Mouse (Mus musculus) pancreas, adult 10 weeks (tissue): ENCODE data around the gene Lyl1. TPM values are rescaled to one million over a fixed set of nuclear protein-coding genes. Genes with fewer than 3 reads are reported as not detected.

ENCODE experiments used
- polyA plus RNA-seq: library from polyadenylated mRNA; stranded (reverse); fragments of 350-450 nt; fragmentation: Illumina TruSeq; extraction: RNeasy Lipid Tissue Mini Kit (QIAGEN cat#74804); gene quantifications from one replicate; pipeline ENCODE4 v1.2.3, GENCODE M21; 2015; ENCODE audit warnings: low read depth, low replicate concordance; ENCODE audit not compliant: insufficient read depth

Lyl1 gene
- 2.6 TPM for polyA plus RNA-seq

GRCm38 (mm10) chr8:84700941-84701911 lies at the start of gene Lyl1:
Lyl1 (plus strand) TSS chr8:84701457.

GRCm38 (mm10) chr8:84662581-84663065 lies 38.6 kb upstream of the Lyl1 start, which contains the start of gene Ier2:
Ier2 (minus strand) TSS chr8:84662852.

GRCm38 (mm10) chr8:84686191-84687002 lies 14.9 kb upstream of the Lyl1 start, which contains the start of gene Trmt1:
Trmt1 (plus strand) TSS chr8:84686307.

GRCm38 (mm10) chr8:84687705-84688100 lies 13.6 kb upstream of the Lyl1 start, which contains the start of gene Nacc1:
Nacc1 (minus strand) TSS chr8:84687862.

GRCm38 (mm10) chr8:84722850-84723570 lies 21.8 kb downstream of the Lyl1 start, which contains the start of gene G430095P16Rik:
G430095P16Rik (plus strand) TSS chr8:84723007.

Other genes starting within 250 kb of the Lyl1 start
- 14.1 TPM for gene Ier2, start 38.6 kb upstream of the Lyl1 start, polyA plus RNA-seq
- 55.6 TPM for gene Trmt1, start 15.2 kb upstream of the Lyl1 start, polyA plus RNA-seq
- 7.9 TPM for gene Nacc1, start 13.6 kb upstream of the Lyl1 start, polyA plus RNA-seq
- gene G430095P16Rik, start 21.6 kb downstream of the Lyl1 start, polyA plus RNA-seq = not detected
- gene Nfix, start 98.9 kb downstream of the Lyl1 start, polyA plus RNA-seq = 14.9 TPM
- gene Dand5, start 121.4 kb downstream of the Lyl1 start, polyA plus RNA-seq = 1.8 TPM
- gene Gadd45gip1, start 130.1 kb downstream of the Lyl1 start, polyA plus RNA-seq = 7.0 TPM
- gene Rad23a, start 139.2 kb downstream of the Lyl1 start, polyA plus RNA-seq = 18.2 TPM
- gene Calr, start 145.5 kb downstream of the Lyl1 start, polyA plus RNA-seq = 181 TPM
- 19.1 TPM for gene Farsa, start 155.5 kb downstream of the Lyl1 start, polyA plus RNA-seq
- not detected for gene Syce2, start 170.7 kb downstream of the Lyl1 start, polyA plus RNA-seq
- 27.8 TPM for gene Gcdh, start 192.5 kb downstream of the Lyl1 start, polyA plus RNA-seq
- gene Klf1, start 200.5 kb downstream of the Lyl1 start, polyA plus RNA-seq = not detected
- gene Dnase2a, start 207.1 kb downstream of the Lyl1 start, polyA plus RNA-seq = 6.3 TPM
- gene Mast1, start 235.9 kb downstream of the Lyl1 start, polyA plus RNA-seq = 0.61 TPM
- not detected for gene Rtbdn, start 245.5 kb downstream of the Lyl1 start, polyA plus RNA-seq